In genomic region chr12:76085956-76086905, GRCm38 (mm10) we compare ENCODE assay signal across 10 mouse cellular contexts.
DNase-seq lines count a peak whose midpoint lies in the region; ATAC-seq and TF ChIP-seq lines count a peak whose summit lies in the region.
"Had no signal": no experiment of that assay in that cellular context is flagged by ENCODE, and none has a peak within 500 bp of the region (broad histone marks: within the 10 kb centered on the region; RNA-seq: fewer than 3 reads in every experiment).

No protein-coding gene starts in this region.

- H3K27ac ChIP-seq in forebrain, postnatal 0 days (ENCODE audit: low read depth, low read length) = peak overlapping the region; percentile 35; the same call in 1 of the 2 replicates
- H3K27ac ChIP-seq in forebrain, embryonic 12.5 days = no peak overlapping the region
- H3K27ac ChIP-seq in forebrain, embryonic 11.5 days (ENCODE audit: low read depth, low read length) = no peak overlapping the region
- H3K27ac ChIP-seq: hindbrain, embryonic 15.5 days; lung, embryonic 15.5 days had no signal

- TF ChIP-seq CTCF in forebrain, postnatal 0 days (IDR thresholded peaks at IDR 0.05; ENCODE audit: low read depth) = no peak

- peaks cover 16% of the 10 kb centered on the region for H3K36me3 ChIP-seq in forebrain, postnatal 0 days (ENCODE audit: insufficient read depth)
- H3K36me3 ChIP-seq in forebrain, embryonic 12.5 days (replicated peaks) = peaks cover 47% of the 10 kb centered on the region
- H3K36me3 ChIP-seq in forebrain, embryonic 11.5 days (ENCODE audit: control insufficient read depth, insufficient read depth, low read length) = no peaks in the 10 kb centered on the region; the same call in 1 of the 2 replicates

- H3K9ac ChIP-seq in forebrain, postnatal 0 days = no peak overlapping the region
- H3K9ac ChIP-seq in forebrain, embryonic 12.5 days = no peak overlapping the region
- no peak overlapping the region for H3K9ac ChIP-seq in forebrain, embryonic 11.5 days (ENCODE audit: low read length)
- H3K9ac ChIP-seq: hindbrain, embryonic 15.5 days; lung, embryonic 15.5 days had no signal

- no peak for ATAC-seq in forebrain, postnatal 0 days
- ATAC-seq in forebrain, embryonic 12.5 days (ENCODE audit: low FRiP score) = no peak
- ATAC-seq in hematopoietic stem cell, adult 5-6 weeks (replicated peaks in 1 of 2; ENCODE audit: insufficient read depth in 1 of 2, low FRiP score in 2 of 2, low TSS enrichment in 1 of 2, low read depth in 1 of 2, poor library complexity in 2 of 2, severe bottlenecking in 2 of 2) = peak; percentile 61 to 70; a peak in 3 of 4 replicates
- ATAC-seq in monocyte, adult 5-6 weeks (replicated peaks; ENCODE audit: insufficient number of reproducible peaks, low FRiP score, low TSS enrichment, poor library complexity, severe bottlenecking) = peak; percentile 25
- ATAC-seq in forebrain, embryonic 11.5 days (replicated peaks; ENCODE audit: low FRiP score) = no peak

- no peaks in the 10 kb centered on the region for H3K27me3 ChIP-seq in forebrain, postnatal 0 days (ENCODE audit: insufficient read depth, low read length)
- H3K27me3 ChIP-seq in forebrain, embryonic 12.5 days = no peaks in the 10 kb centered on the region
- no peaks in the 10 kb centered on the region for H3K27me3 ChIP-seq in forebrain, embryonic 11.5 days (ENCODE audit: control insufficient read depth, insufficient read depth, low read length)
- H3K27me3 ChIP-seq: hindbrain, embryonic 15.5 days; lung, embryonic 15.5 days had no signal

- no peaks in the 10 kb centered on the region for H3K9me3 ChIP-seq in forebrain, postnatal 0 days (ENCODE audit: low read length)
- H3K9me3 ChIP-seq in forebrain, embryonic 12.5 days = no peaks in the 10 kb centered on the region
- H3K9me3 ChIP-seq in forebrain, embryonic 11.5 days (ENCODE audit: control insufficient read depth, low read length) = no peaks in the 10 kb centered on the region
- H3K9me3 ChIP-seq: hindbrain, embryonic 15.5 days; lung, embryonic 15.5 days had no signal

- H3K4me2 ChIP-seq in forebrain, postnatal 0 days (ENCODE audit: low read depth) = no peak overlapping the region
- H3K4me2 ChIP-seq in forebrain, embryonic 12.5 days = no peak overlapping the region
- no peak overlapping the region for H3K4me2 ChIP-seq in forebrain, embryonic 11.5 days (ENCODE audit: low read depth, low read length, severe bottlenecking)
- H3K4me2 ChIP-seq: hindbrain, embryonic 15.5 days; lung, embryonic 15.5 days had no signal

- H3K4me1 ChIP-seq in forebrain, postnatal 0 days (ENCODE audit: insufficient read depth) = peaks cover 16% of the 10 kb centered on the region
- peaks cover 9% of the 10 kb centered on the region for H3K4me1 ChIP-seq in forebrain, embryonic 12.5 days
- 0 out of 2 replicates have a peak, but pooled peaks cover 2% of the 10 kb centered on the region for H3K4me1 ChIP-seq in forebrain, embryonic 11.5 days (replicated peaks; ENCODE audit: control insufficient read depth, insufficient read depth, low read length)

- WGBS in forebrain, postnatal 0 days = 74% methylated on average over 15 of the region's 15 CpGs
- WGBS in forebrain, embryonic 12.5 days = 76% methylated on average over 15 of the region's 15 CpGs
- 70% methylated on average over 15 of the region's 15 CpGs for WGBS in forebrain, embryonic 11.5 days

- no peak overlapping the region for H3K4me3 ChIP-seq in forebrain, postnatal 0 days (ENCODE audit: low read depth, low read length)
- H3K4me3 ChIP-seq in forebrain, embryonic 12.5 days (replicated peaks) = no peak overlapping the region
- no peak overlapping the region for H3K4me3 ChIP-seq in forebrain, embryonic 11.5 days (ENCODE audit: low read depth, low read length)
- H3K4me3 ChIP-seq: hindbrain, embryonic 15.5 days; lung, embryonic 15.5 days had no signal

- no peak for DNase-seq in forebrain, postnatal 0 days
- peak; percentile 89 for DNase-seq in CD4-positive helper T cell, adult 2 months (ENCODE audit: low read depth, low spot score)
- DNase-seq in forebrain, embryonic 11.5 days (ENCODE audit: low spot score) = no peak
- no peak for DNase-seq in frontal cortex, adult 2 months (ENCODE audit: extremely low spot score in 1 of 2, low spot score in 1 of 2)
- DNase-seq in heart, adult 8-10 months (ENCODE audit: low spot score) = no peak

Comparison
In these comparisons a context has a peak if more than half of its experiments do, and no peak if none do; other contexts are left out.
1. ATAC-seq: peak in hematopoietic stem cell, adult 5-6 weeks (2 of 2) and monocyte, adult 5-6 weeks (single experiment); none in forebrain, postnatal 0 days (single experiment), forebrain, embryonic 12.5 days (single experiment) and forebrain, embryonic 11.5 days (single experiment).